Mouse (Mus musculus) ES-Bruce4 (cell line): ENCODE measurements around the gene Flnc. TPM values are rescaled to one million over a fixed set of nuclear protein-coding genes. Genes with fewer than 3 reads are reported as not detected.

Experiments used
- H3K27ac ChIP-seq: 2 replicates; pipeline ENCODE4 v1.5.1; 2012; ENCODE audit warnings: low read length, inconsistent platforms; ENCODE audit not compliant: insufficient read depth
- H3K27me3 ChIP-seq: 2 replicates; pipeline ENCODE4 v1.6.1; 2012; ENCODE audit warnings: mild to moderate bottlenecking, low read length, inconsistent platforms; ENCODE audit not compliant: control insufficient read depth, poor library complexity, insufficient read depth, severe bottlenecking
- H3K36me3 ChIP-seq: 2 replicates; pipeline ENCODE4 v1.6.1; 2012; ENCODE audit warnings: inconsistent platforms, mild to moderate bottlenecking, low read length, moderate library complexity; ENCODE audit not compliant: control insufficient read depth, poor library complexity, insufficient read depth, severe bottlenecking
- H3K4me1 ChIP-seq: one replicate; pipeline ENCODE4 v1.8.1; 2011; ENCODE audit warnings: low read length; ENCODE audit not compliant: control insufficient read depth, insufficient read depth
- H3K4me3 ChIP-seq: 2 replicates; pipeline ENCODE4 v1.5.1; 2011; ENCODE audit warnings: low read depth, mild to moderate bottlenecking, low read length
- H3K9ac ChIP-seq: 2 replicates; pipeline ENCODE4 v1.6.1; 2012; ENCODE audit warnings: low read depth, mild to moderate bottlenecking, inconsistent platforms; ENCODE audit not compliant: poor library complexity, severe bottlenecking
- H3K9me3 ChIP-seq: replicated peaks from 2 replicates; pipeline ENCODE4 v1.6.1; 2012; ENCODE audit warnings: mild to moderate bottlenecking, low read length, inconsistent platforms; ENCODE audit not compliant: control insufficient read depth, poor library complexity, insufficient read depth, severe bottlenecking
- CTCF ChIP-seq: IDR thresholded peaks from one replicate; pipeline ENCODE4 v1.8.1; 2011; ENCODE audit warnings: low read depth, low read length
- EP300 ChIP-seq: IDR thresholded peaks from 2 replicates; pipeline ENCODE4 v1.6.1; 2011; ENCODE audit warnings: low read depth, low read length; ENCODE audit not compliant: insufficient read depth
- POLR2A ChIP-seq: IDR thresholded peaks from one replicate; pipeline ENCODE4 v1.8.1; 2011; ENCODE audit warnings: low read length; ENCODE audit not compliant: insufficient read depth
- polyA plus RNA-seq: library from polyadenylated mRNA; stranded (reverse); fragments of >200 nt; gene quantifications from 2 replicates; pipeline ENCODE4 v1.2.4, GENCODE M21; 2011; ENCODE audit warnings: low read depth; ENCODE audit not compliant: missing spikeins, insufficient read depth, insufficient read length

Flnc gene
- polyA plus RNA-seq, 1 experiment: 37.2 TPM

DNA sequence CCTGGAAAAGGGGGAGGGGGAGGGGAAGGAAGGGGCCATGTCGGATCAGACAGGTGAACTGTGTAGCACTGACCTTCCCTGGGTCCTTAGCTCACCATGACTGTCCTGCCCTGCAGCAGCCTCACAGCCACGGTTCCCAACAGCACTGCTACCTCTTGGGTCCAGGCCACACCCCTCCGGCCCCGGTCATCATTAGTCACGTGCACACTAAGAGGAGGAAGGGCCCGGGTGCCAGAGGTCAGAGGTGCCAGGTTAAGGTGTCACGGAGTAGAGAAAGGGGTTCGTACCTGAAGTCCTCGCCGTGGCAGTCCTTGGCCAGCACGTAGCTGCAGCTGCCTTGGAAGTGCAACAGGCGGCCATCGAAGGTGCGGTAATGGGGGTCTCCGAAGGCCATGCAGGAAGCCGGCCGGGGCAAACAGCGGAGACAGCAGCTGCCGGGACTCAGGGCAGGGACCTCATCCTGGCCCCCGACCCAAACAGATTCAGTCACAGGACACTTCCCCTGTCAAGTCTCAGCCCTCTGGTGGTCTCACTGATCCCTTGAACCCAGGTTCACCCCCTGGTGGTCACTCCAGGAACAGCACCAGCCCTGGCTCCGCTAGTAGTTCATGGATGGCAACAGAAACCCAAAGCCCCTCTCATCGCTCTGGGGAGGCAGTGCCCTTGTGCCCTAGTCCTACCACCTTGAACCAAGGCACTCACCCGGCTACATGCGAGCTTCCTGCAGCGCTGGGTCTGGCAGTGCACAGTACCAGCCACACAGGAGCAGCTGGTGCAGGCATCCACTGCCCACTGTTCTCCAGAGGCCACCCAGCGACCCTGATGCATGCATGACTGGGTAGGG is 51.9 kb downstream of the Flnc start:
- Histone ChIP-seq H3K4me1 (no peaks in the 10 kb centered on the region), H3K9me3 (no peaks in the 10 kb centered on the region), H3K36me3 (no peaks in the 10 kb centered on the region), H3K9ac (no peak overlapping the region), H3K4me3 (peak overlapping the region; percentile 24), H3K27me3 (no peaks in the 10 kb centered on the region), H3K27ac (no peak overlapping the region)
- no peak for TF ChIP-seq POLR2A
- TF ChIP-seq CTCF: peak; percentile 81

DNA sequence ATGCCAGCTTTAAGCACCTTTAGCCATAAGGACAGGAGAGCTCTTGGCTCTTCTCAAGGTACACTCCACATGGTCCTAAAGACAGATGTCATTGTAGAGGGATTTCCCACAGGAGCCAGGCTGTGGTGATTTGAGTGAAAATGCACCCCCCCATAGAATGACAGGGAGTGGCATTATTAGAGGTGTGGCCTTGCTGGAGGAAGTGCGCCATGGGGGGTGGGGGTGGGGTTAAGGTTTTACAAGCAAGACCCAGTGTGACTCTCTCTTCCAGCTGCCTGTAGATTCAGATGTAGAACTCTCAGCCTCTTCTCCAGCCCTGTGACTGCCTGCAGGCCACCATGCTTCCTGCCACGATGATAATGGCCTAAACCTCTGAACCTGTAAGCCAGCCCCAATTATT is 52.9 kb downstream of the Flnc start:
- Histone ChIP-seq H3K36me3 (no peaks in the 10 kb centered on the region), H3K27me3 (no peaks in the 10 kb centered on the region), H3K9me3 (no peaks in the 10 kb centered on the region), H3K27ac (no peak overlapping the region), H3K4me1 (no peaks in the 10 kb centered on the region), H3K4me3 (no peak overlapping the region), H3K9ac (no peak overlapping the region)
- TF ChIP-seq CTCF (no peak), POLR2A (no peak), EP300 (no peak)

DNA sequence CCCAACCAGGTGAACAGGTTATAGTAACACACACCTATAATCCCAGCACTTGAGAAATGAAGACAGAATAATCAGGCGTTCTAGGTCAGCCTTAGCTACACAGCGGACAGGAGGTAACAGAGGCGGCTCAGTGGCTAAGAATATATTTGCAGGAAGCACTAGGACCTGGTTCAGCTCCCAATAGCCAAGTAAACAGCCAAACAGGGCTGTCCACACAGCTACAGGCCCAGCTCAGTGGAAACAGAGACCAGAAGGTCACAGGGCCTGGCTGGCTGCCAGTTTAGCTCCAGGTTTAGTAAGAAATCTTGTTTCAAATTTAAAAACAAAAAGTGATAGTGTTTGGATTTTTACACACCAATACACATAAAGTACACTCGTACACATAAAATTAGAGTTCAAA is 61.0 kb downstream of the Flnc start:
- Histone ChIP-seq H3K36me3 (no peaks in the 10 kb centered on the region), H3K4me3 (no peak overlapping the region), H3K27ac (no peak overlapping the region), H3K4me1 (no peaks in the 10 kb centered on the region), H3K9ac (no peak overlapping the region), H3K9me3 (no peaks in the 10 kb centered on the region), H3K27me3 (no peaks in the 10 kb centered on the region)
- TF ChIP-seq POLR2A: no peak
- no peak for TF ChIP-seq EP300
- no peak for TF ChIP-seq CTCF

DNA sequence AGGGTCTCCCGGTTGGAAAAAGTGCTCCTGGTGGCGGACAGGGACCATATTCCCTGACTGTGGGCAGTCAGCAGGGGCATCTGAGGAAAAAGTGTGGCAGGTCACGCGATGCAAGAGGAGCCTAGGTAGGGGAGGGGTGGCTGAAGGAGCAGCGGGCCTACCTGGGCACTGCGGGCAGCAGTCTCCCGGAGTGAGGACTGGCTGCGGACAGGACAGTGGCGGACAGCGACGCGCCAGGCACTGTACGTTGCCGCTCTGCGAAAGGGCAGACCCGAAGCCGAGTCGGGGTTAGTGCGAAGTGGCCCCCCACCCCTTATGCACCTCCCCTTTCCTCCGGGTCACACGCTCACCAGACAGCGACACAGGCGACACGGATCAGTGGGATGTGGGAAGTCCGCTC is 63.2 kb downstream of the Flnc start:
- Histone ChIP-seq H3K9ac (no peak overlapping the region), H3K36me3 (no peaks in the 10 kb centered on the region), H3K4me3 (peak overlapping the region; percentile 37), H3K4me1 (no peaks in the 10 kb centered on the region), H3K9me3 (no peaks in the 10 kb centered on the region), H3K27ac (no peak overlapping the region), H3K27me3 (no peaks in the 10 kb centered on the region)
- TF ChIP-seq CTCF: no peak
- no peak for TF ChIP-seq EP300
- TF ChIP-seq POLR2A: no peak

DNA sequence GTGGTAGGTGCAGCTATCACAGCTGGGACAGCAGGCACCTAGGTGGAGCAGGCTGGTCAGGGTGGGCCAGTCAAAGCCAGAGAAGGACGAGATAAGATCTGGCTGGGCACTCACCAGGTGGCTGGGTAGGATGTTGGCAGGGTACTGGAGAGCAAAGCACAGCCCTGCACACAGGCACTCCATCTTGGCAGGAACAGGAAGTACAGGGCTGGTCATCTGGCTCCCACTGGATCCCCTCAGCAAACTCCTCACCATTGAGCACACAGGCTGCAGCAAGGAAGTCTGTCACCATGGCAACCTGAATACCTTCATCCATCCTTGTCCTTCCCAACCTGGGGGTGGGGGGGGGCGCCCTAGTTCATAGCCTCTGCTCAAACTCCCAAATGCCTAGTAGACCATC is 64.7 kb downstream of the Flnc start:
- Histone ChIP-seq H3K4me3 (no peak overlapping the region), H3K36me3 (no peaks in the 10 kb centered on the region), H3K27me3 (no peaks in the 10 kb centered on the region), H3K9ac (no peak overlapping the region), H3K9me3 (no peaks in the 10 kb centered on the region), H3K4me1 (no peaks in the 10 kb centered on the region), H3K27ac (no peak overlapping the region)
- TF ChIP-seq EP300 (no peak), CTCF (no peak), POLR2A (no peak)

DNA sequence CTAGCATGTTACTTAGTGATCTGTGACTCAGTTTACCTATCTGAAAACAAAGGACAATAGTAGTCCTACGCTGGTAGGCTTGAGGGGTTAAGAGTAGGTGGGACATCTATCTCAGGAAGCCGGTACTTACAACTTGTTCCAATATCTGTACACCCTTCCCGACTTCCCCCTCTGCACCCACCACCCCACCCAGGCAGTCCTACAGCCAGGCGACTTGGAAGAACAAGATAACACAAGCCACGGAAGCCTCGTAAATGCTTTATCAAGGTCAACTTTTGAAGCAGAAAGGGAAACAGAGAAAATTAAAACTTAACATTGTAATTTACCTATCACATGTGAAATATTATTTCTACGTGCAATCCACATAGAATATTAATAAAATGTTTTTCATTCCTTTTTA is 67.1 kb downstream of the Flnc start:
- no peaks in the 10 kb centered on the region for H3K36me3 ChIP-seq
- no peak for TF ChIP-seq POLR2A
- no peaks in the 10 kb centered on the region for H3K9me3 ChIP-seq
- no peak overlapping the region for H3K27ac ChIP-seq
- H3K4me1 ChIP-seq: no peaks in the 10 kb centered on the region
- H3K4me3 ChIP-seq: no peak overlapping the region
- H3K27me3 ChIP-seq: no peaks in the 10 kb centered on the region
- no peak overlapping the region for H3K9ac ChIP-seq
